Mouse (Mus musculus): ENCODE data around the gene Uxs1. TPM values are rescaled to one million over a fixed set of nuclear protein-coding genes. Genes with fewer than 3 reads are reported as not detected.

Gene Uxs1
- 135 TPM for polyA plus RNA-seq (2014; fragmentation: Illumina TruSeq; extraction: RNeasy Lipid Tissue Mini Kit (QIAGEN cat#74804))

DNA sequence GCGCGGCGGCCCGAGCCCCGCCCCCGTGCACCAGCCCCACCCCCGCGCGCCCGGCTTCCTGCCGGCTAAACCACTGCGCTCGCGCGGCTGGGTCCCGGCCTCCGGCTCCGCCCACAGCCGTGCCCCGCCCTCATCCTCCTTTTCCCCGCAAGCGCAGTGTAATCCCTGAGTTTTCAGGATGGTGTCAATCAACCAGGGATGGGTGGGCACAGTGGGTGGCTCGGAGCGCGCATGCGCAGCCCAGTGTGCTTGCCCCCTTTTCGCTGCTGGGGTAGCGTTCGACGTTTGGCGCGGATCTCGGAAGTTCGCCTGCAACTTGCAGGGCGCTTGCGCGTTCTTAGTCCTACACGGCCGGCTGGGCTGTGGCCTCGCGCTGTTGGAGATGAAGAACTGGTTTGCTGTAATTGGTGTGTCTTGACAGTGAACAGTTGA is at the start of gene Uxs1:
TSS of gene Uxs1 (minus strand) at position 38 of the 432 bp plus-strand sequence.

DNA sequence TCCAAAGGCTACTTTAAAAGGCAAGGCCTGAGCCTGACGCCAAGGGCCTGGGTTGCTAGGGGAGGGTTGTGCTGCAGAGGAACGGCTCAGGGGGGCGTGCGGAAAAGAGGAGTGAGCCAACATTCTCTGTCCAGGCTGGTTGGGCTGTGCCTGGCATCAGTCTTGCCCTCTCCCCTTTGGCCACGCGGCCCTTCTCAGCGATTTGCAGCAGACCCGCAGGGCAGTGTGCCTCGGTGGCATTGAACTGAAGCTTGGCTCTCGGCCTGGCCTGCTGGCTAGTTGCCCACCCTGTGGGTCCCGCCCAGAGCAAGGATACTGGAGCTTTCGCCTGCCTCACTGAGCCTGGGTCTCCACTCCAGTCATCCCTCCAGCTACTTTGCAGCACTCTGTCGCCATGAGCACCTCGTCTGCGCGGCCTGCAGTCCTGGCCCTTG is 97.1 kb downstream of the Uxs1 start, which contains the start of gene 1500015O10Rik:
TSS of gene 1500015O10Rik (plus strand) at position 112 of the 434 bp plus-strand sequence.

Other genes starting within 250 kb of the Uxs1 start
- 16.8 TPM for gene 1500015O10Rik, start 97.2 kb downstream of the Uxs1 start, polyA plus RNA-seq (2014; fragmentation: Illumina TruSeq; extraction: RNeasy Lipid Tissue Mini Kit (QIAGEN cat#74804))
- 181 TPM for gene Tpp2, start 105.8 kb upstream of the Uxs1 start, polyA plus RNA-seq (2014; fragmentation: Illumina TruSeq; extraction: RNeasy Lipid Tissue Mini Kit (QIAGEN cat#74804))
- 4.0 TPM for gene Mettl21c, start 192.2 kb upstream of the Uxs1 start, polyA plus RNA-seq (2014; fragmentation: Illumina TruSeq; extraction: RNeasy Lipid Tissue Mini Kit (QIAGEN cat#74804))
- gene Gm8251, start 234.1 kb upstream of the Uxs1 start, polyA plus RNA-seq (2014; fragmentation: Illumina TruSeq; extraction: RNeasy Lipid Tissue Mini Kit (QIAGEN cat#74804)), result 0.11 TPM

Measured in ovary, adult 10 weeks (tissue).